Mouse (Mus musculus) myocyte (in vitro differentiated cells): ENCODE results near the gene Lim2. TPM values are rescaled to one million over a fixed set of nuclear protein-coding genes. Genes with fewer than 3 reads are reported as not detected.

Experiments
- H3K27me3 ChIP-seq: one replicate; pipeline ENCODE4 v1.6.1; 2011; ENCODE audit not compliant: control insufficient read depth, insufficient read depth, insufficient read length
- H3K36me3 ChIP-seq: one replicate; pipeline ENCODE4 v1.6.1; 2011; ENCODE audit not compliant: control insufficient read depth, insufficient read depth
- H3K4me2 ChIP-seq: one replicate; pipeline ENCODE4 v1.6.1; 2011; ENCODE audit warnings: low read depth, control low read depth
- H3K4me3 ChIP-seq: one replicate; pipeline ENCODE4 v1.5.1; 2011; ENCODE audit warnings: mild to moderate bottlenecking, control low read depth, moderate library complexity
- H3K79me2 ChIP-seq: one replicate; pipeline ENCODE4 v1.6.1; 2011; ENCODE audit not compliant: control insufficient read depth, insufficient read depth
- H3ac ChIP-seq: one replicate; pipeline ENCODE4 v1.6.1; 2011; ENCODE audit not compliant: control insufficient read depth, insufficient read length
- CEBPB ChIP-seq: IDR thresholded peaks from 2 replicates; pipeline ENCODE4 v1.6.1; 2011; ENCODE audit warnings: mild to moderate bottlenecking, moderate library complexity; ENCODE audit not compliant: poor library complexity, insufficient read depth, severe bottlenecking
- E2F4 ChIP-seq: IDR thresholded peaks from one replicate; pipeline ENCODE4 v1.6.1; 2011; ENCODE audit warnings: mild to moderate bottlenecking, control low read depth, moderate library complexity; ENCODE audit not compliant: insufficient read depth
- MAX ChIP-seq: IDR thresholded peaks from one replicate; pipeline ENCODE4 v1.6.1; 2011; ENCODE audit warnings: low read depth, mild to moderate bottlenecking, control low read depth
- MYOD1 ChIP-seq, 3 experiments: IDR thresholded peaks; one replicate each; pipeline ENCODE4 v1.6.1; 2011; ENCODE audit warnings: control low read depth in 2 of 3, low read depth in 2 of 3, mild to moderate bottlenecking in 2 of 3, moderate library complexity in 1 of 3; ENCODE audit not compliant: insufficient read length in 2 of 3, control insufficient read depth in 1 of 3
- MYOG ChIP-seq, 3 experiments: IDR thresholded peaks; one replicate each; pipeline ENCODE4 v1.6.1; 2011; ENCODE audit warnings: control low read depth in 2 of 3, low read depth in 2 of 3, mild to moderate bottlenecking in 2 of 3; ENCODE audit not compliant: insufficient read length in 2 of 3, control insufficient read depth in 1 of 3, insufficient read depth in 1 of 3
- POLR2A ChIP-seq: IDR thresholded peaks from one replicate; pipeline ENCODE4 v1.6.1; 2011; ENCODE audit warnings: low read depth, mild to moderate bottlenecking, control low read depth, moderate library complexity; ENCODE audit not compliant: insufficient read length
- POLR2AphosphoS2 ChIP-seq: IDR thresholded peaks from one replicate; pipeline ENCODE4 v1.6.1; 2011; ENCODE audit warnings: low read depth, control low read depth; ENCODE audit not compliant: insufficient read length
- REST ChIP-seq: IDR thresholded peaks from one replicate; pipeline ENCODE4 v1.6.1; 2011; ENCODE audit warnings: mild to moderate bottlenecking, control low read depth, moderate library complexity; ENCODE audit not compliant: insufficient read depth, insufficient read length
- SRF ChIP-seq: IDR thresholded peaks from one replicate; pipeline ENCODE4 v1.6.1; 2011; ENCODE audit warnings: low read depth; ENCODE audit not compliant: control insufficient read depth, insufficient read length
- TCF12 ChIP-seq: IDR thresholded peaks from one replicate; pipeline ENCODE4 v1.6.1; 2011; ENCODE audit warnings: mild to moderate bottlenecking, control low read depth; ENCODE audit not compliant: poor library complexity, insufficient read depth, severe bottlenecking
- TCF3 ChIP-seq: IDR thresholded peaks from one replicate; pipeline ENCODE4 v1.6.1; 2011; ENCODE audit warnings: low read depth, control low read depth; ENCODE audit not compliant: insufficient read length
- USF1 ChIP-seq: IDR thresholded peaks from one replicate; pipeline ENCODE4 v1.6.1; 2011; ENCODE audit warnings: low read depth, mild to moderate bottlenecking, control low read depth, moderate library complexity
- polyA plus RNA-seq: library from polyadenylated mRNA; unstranded; fragments of >200 nt; fragmentation: generic; extraction: Trizol; gene quantifications from one replicate; pipeline ENCODE4 v1.2.1, GENCODE M21; 2012; ENCODE audit warnings: missing spikeins

The Lim2 gene
- polyA plus RNA-seq, 1 experiment, result not detected

GRCm38 (mm10) chr7:43449811-43450210, 22.3 kb downstream of the Lim2 start:
- Histone ChIP-seq H3K4me3 (no peak overlapping the region), H3K36me3 (peaks cover 3% of the 10 kb centered on the region), H3K27me3 (no peaks in the 10 kb centered on the region), H3ac (no peak overlapping the region), H3K79me2 (peaks cover 4% of the 10 kb centered on the region), H3K4me2 (no peak overlapping the region)
- TF ChIP-seq E2F4 (no peak), MYOG (IDR thresholded peaks at IDR 0.05; ENCODE audit: control insufficient read depth in 1 of 3, insufficient read depth in 1 of 3, insufficient read length in 2 of 3, low read depth in 2 of 3) (no peak), MYOD1 (IDR thresholded peaks at IDR 0.05; ENCODE audit: control insufficient read depth in 1 of 3, insufficient read length in 2 of 3, low read depth in 2 of 3) (no peak), CEBPB (no peak), REST (no peak), USF1 (no peak), TCF12 (no peak), TCF3 (no peak), SRF (no peak), MAX (no peak)

GRCm38 (mm10) chr7:43451726-43452125, 24.3 kb downstream of the Lim2 start:
- Histone ChIP-seq H3K27me3 (no peaks in the 10 kb centered on the region), H3K79me2 (no peaks in the 10 kb centered on the region), H3ac (no peak overlapping the region), H3K4me2 (no peak overlapping the region), H3K36me3 (peaks cover 3% of the 10 kb centered on the region), H3K4me3 (no peak overlapping the region)
- TF ChIP-seq USF1, result no peak

- H3K36me3 ChIP-seq, result peaks cover 3% of the 10 kb centered on the region
- no peak overlapping the region for H3K4me3 ChIP-seq
Measured at GRCm38 (mm10) chr7:43452609-43453008, 25.1 kb downstream of the Lim2 start.

GRCm38 (mm10) chr7:43453599-43454355, 26.3 kb downstream of the Lim2 start:
- peaks cover 3% of the 10 kb centered on the region for H3K36me3 ChIP-seq
- no peak overlapping the region for H3K4me2 ChIP-seq
- no peaks in the 10 kb centered on the region for H3K27me3 ChIP-seq
- no peaks in the 10 kb centered on the region for H3K79me2 ChIP-seq
- H3K4me3 ChIP-seq, result no peak overlapping the region
- TF ChIP-seq SRF, result no peak
- TF ChIP-seq MYOG (IDR thresholded peaks at IDR 0.05; ENCODE audit: control insufficient read depth in 1 of 3, insufficient read depth in 1 of 3, insufficient read length in 2 of 3, low read depth in 2 of 3), result no peak
- TF ChIP-seq MYOD1 (IDR thresholded peaks at IDR 0.05; ENCODE audit: control insufficient read depth in 1 of 3, insufficient read length in 2 of 3, low read depth in 2 of 3), result no peak
- H3ac ChIP-seq, result no peak overlapping the region

More at GRCm38 (mm10) chr7:43452609-43453008, 25.1 kb downstream of the Lim2 start:
- no peaks in the 10 kb centered on the region for H3K79me2 ChIP-seq
- no peak overlapping the region for H3ac ChIP-seq
- TF ChIP-seq E2F4, result no peak
- TF ChIP-seq CEBPB, result no peak
- TF ChIP-seq USF1, result no peak
- no peak for TF ChIP-seq TCF12
- TF ChIP-seq MYOD1 (IDR thresholded peaks at IDR 0.05; ENCODE audit: control insufficient read depth in 1 of 3, insufficient read length in 2 of 3, low read depth in 2 of 3), result no peak
- no peak for TF ChIP-seq POLR2AphosphoS2
- H3K27me3 ChIP-seq, result no peaks in the 10 kb centered on the region
- H3K4me2 ChIP-seq, result no peak overlapping the region

- Histone ChIP-seq H3K4me2 (no peak overlapping the region), H3K4me3 (no peak overlapping the region), H3K27me3 (no peaks in the 10 kb centered on the region), H3ac (no peak overlapping the region), H3K79me2 (no peaks in the 10 kb centered on the region), H3K36me3 (peaks cover 3% of the 10 kb centered on the region)
- TF ChIP-seq TCF12 (no peak), POLR2AphosphoS2 (no peak), MAX (no peak), E2F4 (no peak), MYOD1 (IDR thresholded peaks at IDR 0.05; ENCODE audit: control insufficient read depth in 1 of 3, insufficient read length in 2 of 3, low read depth in 2 of 3) (no peak), CEBPB (no peak), MYOG (IDR thresholded peaks at IDR 0.05; ENCODE audit: control insufficient read depth in 1 of 3, insufficient read depth in 1 of 3, insufficient read length in 2 of 3, low read depth in 2 of 3) (no peak), TCF3 (no peak), SRF (no peak), USF1 (no peak), REST (no peak), POLR2A (no peak)
Measured at GRCm38 (mm10) chr7:43454371-43454770, 26.9 kb downstream of the Lim2 start.

- Histone ChIP-seq H3K4me3 (no peak within 1 kb of the TSS), H3K4me2 (no peak within 1 kb of the TSS), H3K79me2 (no peaks in the 10 kb centered on the region), H3ac (no peak within 1 kb of the TSS), H3K27me3 (no peaks in the 10 kb centered on the region), H3K36me3 (no peaks in the 10 kb centered on the region)
- TF ChIP-seq SRF, result no peak
- TF ChIP-seq POLR2A, result no peak
- TF ChIP-seq TCF3, result no peak
- TF ChIP-seq POLR2AphosphoS2, result no peak
- TF ChIP-seq MYOD1 (IDR thresholded peaks at IDR 0.05; ENCODE audit: control insufficient read depth in 1 of 3, insufficient read length in 2 of 3, low read depth in 2 of 3), result no peak
- TF ChIP-seq MYOG (IDR thresholded peaks at IDR 0.05; ENCODE audit: control insufficient read depth in 1 of 3, insufficient read depth in 1 of 3, insufficient read length in 2 of 3, low read depth in 2 of 3), result no peak
- no peak for TF ChIP-seq MAX
- TF ChIP-seq USF1, result no peak
- TF ChIP-seq CEBPB, result no peak
- TF ChIP-seq REST, result no peak
- no peak for TF ChIP-seq E2F4
- TF ChIP-seq TCF12, result no peak
Measured at GRCm38 (mm10) chr7:43462851-43463250, 35.4 kb downstream of the Lim2 start, which contains the start of gene Vsig10l. Vsig10l (plus strand) TSS chr7:43463151.
